Mouse (Mus musculus) heart, adult 2 months (tissue): ENCODE measurements at regions not wholly inside any gene's neighbourhood (a gene's known extent, or its start where the extent isn't known, plus 50 kb on each side); places are given as distances from the start of the nearest gene placed in this dataset.

ENCODE experiments used
- CTCF ChIP-seq: fragments of 200-600 bp; IDR thresholded peaks from 2 replicates; pipeline ENCODE4 v1.8.1; 2022; ENCODE audit warnings: antibody characterized with exemption, mild to moderate bottlenecking, moderate library complexity
- EP300 ChIP-seq: fragments of 200-500 bp; IDR thresholded peaks from 2 replicates; pipeline ENCODE4 v1.6.1; 2011; ENCODE audit warnings: low read depth, low read length, control low read depth; ENCODE audit not compliant: insufficient read depth

- TF ChIP-seq CTCF (no peak), EP300 (no peak)
Observed at GRCm38 (mm10) chr14:48058234-48058868, 62.3 kb upstream of the Peli2 start.
